Mouse (Mus musculus) C2C12 (cell line): ENCODE data around the gene Dhrs7b.

Experiments
- CEBPB ChIP-seq: IDR thresholded peaks from one replicate; pipeline ENCODE4 v1.6.1; 2011; ENCODE audit warnings: low read depth, mild to moderate bottlenecking, control low read depth, moderate library complexity
- CTCF ChIP-seq: IDR thresholded peaks from one replicate; pipeline ENCODE4 v1.5.1; 2011; ENCODE audit not compliant: control insufficient read depth, insufficient read depth, insufficient read length
- MAX ChIP-seq: IDR thresholded peaks from one replicate; pipeline ENCODE4 v1.6.1; 2011; ENCODE audit warnings: mild to moderate bottlenecking, control low read depth
- MYOD1 ChIP-seq: IDR thresholded peaks from one replicate; pipeline ENCODE4 v1.6.1; 2011; ENCODE audit warnings: low read depth; ENCODE audit not compliant: control insufficient read depth, insufficient read length
- USF1 ChIP-seq: IDR thresholded peaks from one replicate; pipeline ENCODE4 v1.6.1; 2011; ENCODE audit warnings: low read depth, mild to moderate bottlenecking, control low read depth, moderate library complexity

GRCm38 (mm10) chr11:60895915-60896314 is 65.5 kb downstream of the Dhrs7b start:
- TF ChIP-seq USF1: no peak
- TF ChIP-seq CTCF: no peak
- TF ChIP-seq MAX: no peak
- no peak for TF ChIP-seq CEBPB
- TF ChIP-seq MYOD1: no peak
